12 mouse cellular contexts compared by ENCODE assay signal in genomic region chr6:84593693-84594092, GRCm38 (mm10). TPM values are rescaled to one million over a fixed set of nuclear protein-coding genes. Genes with fewer than 3 reads are reported as not detected.
DNase-seq lines count a peak whose midpoint lies in the region; ATAC-seq lines count a peak whose summit lies in the region.
"Had no signal": no experiment of that assay in that cellular context is flagged by ENCODE, and none has a peak within 500 bp of the region (broad histone marks: within the 10 kb centered on the region; RNA-seq: fewer than 3 reads in every experiment).

TSS of gene Cyp26b1 (minus strand) at chr6:84593908.

- 0 out of 2 replicates have a peak within 1 kb of the TSS, but pooled peaks have one; percentile 7 for H3K4me2 ChIP-seq in heart, embryonic 11.5 days
- peak within 1 kb of the TSS; percentile 11; the same call in 1 of the 2 replicates for H3K4me2 ChIP-seq in hindbrain, embryonic 16.5 days (ENCODE audit: low read length)
- no peak within 1 kb of the TSS for H3K4me2 ChIP-seq in neural tube, embryonic 15.5 days
- H3K4me2 ChIP-seq: liver, embryonic 13.5 days had no signal

- peaks cover 21% of the 10 kb centered on the region for H3K27me3 ChIP-seq in heart, embryonic 11.5 days (ENCODE audit: control insufficient read depth, insufficient read depth, low read length)
- peaks cover 10% of the 10 kb centered on the region for H3K27me3 ChIP-seq in hindbrain, embryonic 16.5 days (replicated peaks; ENCODE audit: control insufficient read depth, insufficient read depth, low read length)
- H3K27me3 ChIP-seq in neural tube, embryonic 15.5 days (replicated peaks) = peaks cover 32% of the 10 kb centered on the region

- no peak within 1 kb of the TSS for H3K27ac ChIP-seq in heart, embryonic 11.5 days (ENCODE audit: low read depth, low read length)
- H3K27ac ChIP-seq in hindbrain, embryonic 16.5 days (ENCODE audit: low read depth, low read length) = no peak within 1 kb of the TSS; the same call in 1 of the 2 replicates
- no peak within 1 kb of the TSS for H3K27ac ChIP-seq in neural tube, embryonic 15.5 days (replicated peaks)
- H3K27ac ChIP-seq: gastrocnemius, adult 2 months; liver, embryonic 13.5 days had no signal

- no peaks in the 10 kb centered on the region for H3K9me3 ChIP-seq in heart, embryonic 11.5 days (replicated peaks; ENCODE audit: control insufficient read depth, low read length)
- no peaks in the 10 kb centered on the region for H3K9me3 ChIP-seq in hindbrain, embryonic 16.5 days (ENCODE audit: control insufficient read depth, low read length)
- H3K9me3 ChIP-seq in neural tube, embryonic 15.5 days (replicated peaks) = no peaks in the 10 kb centered on the region
- H3K9me3 ChIP-seq: liver, embryonic 13.5 days had no signal

- DNase-seq in heart, postnatal 25 days (ENCODE audit: low spot score) = no peak
- DNase-seq in spleen, postnatal 4 days (ENCODE audit: low spot score in 2 of 2) = peak; percentile 10 to 55
- DNase-seq in spleen, postnatal 36 days (ENCODE audit: low spot score in 2 of 2) = no peak
- DNase-seq in ovary, postnatal 10 days (ENCODE audit: low spot score) = no peak
- no peak for DNase-seq in kidney, adult 9 months
- DNase-seq: gastrocnemius, adult 2 months; liver, embryonic 13.5 days; thymus, postnatal 25 days had no signal

- intact Hi-C loops in heart, postnatal 25 days (cut with DNase I) = loop anchor here (5.0 kb wide), 3 partner anchors 39 to 319 kb away; no protein-coding TSS in a partner anchor

- H3K4me3 ChIP-seq in heart, embryonic 11.5 days (ENCODE audit: low read depth, low read length) = no peak within 1 kb of the TSS
- peak within 1 kb of the TSS; percentile 29 for H3K4me3 ChIP-seq in hindbrain, embryonic 16.5 days (ENCODE audit: low read length)
- no peak within 1 kb of the TSS for H3K4me3 ChIP-seq in neural tube, embryonic 15.5 days (replicated peaks)
- H3K4me3 ChIP-seq: gastrocnemius, adult 2 months; liver, embryonic 13.5 days had no signal

- WGBS in heart, embryonic 11.5 days (ENCODE audit: insufficient replicate concordance) = 85% methylated on average over 10 of the region's 10 CpGs
- 61% methylated on average over 10 of the region's 10 CpGs for WGBS in hindbrain, embryonic 16.5 days
- 71% methylated on average over 10 of the region's 10 CpGs for WGBS in neural tube, embryonic 15.5 days

- H3K36me3 ChIP-seq in heart, embryonic 11.5 days (ENCODE audit: control insufficient read depth, insufficient read depth, low read length) = no peaks in the 10 kb centered on the region
- no peaks in the 10 kb centered on the region for H3K36me3 ChIP-seq in hindbrain, embryonic 16.5 days (ENCODE audit: control insufficient read depth, insufficient read depth, low read length)
- H3K36me3 ChIP-seq in neural tube, embryonic 15.5 days = no peaks in the 10 kb centered on the region
- H3K36me3 ChIP-seq: liver, embryonic 13.5 days had no signal

- peaks cover 13% of the 10 kb centered on the region; the same call in 1 of the 2 replicates for H3K4me1 ChIP-seq in heart, embryonic 11.5 days (ENCODE audit: control insufficient read depth, insufficient read depth, low read length)
- peaks cover 15% of the 10 kb centered on the region for H3K4me1 ChIP-seq in hindbrain, embryonic 16.5 days (ENCODE audit: control insufficient read depth, insufficient read depth, low read depth, low read length)
- peaks cover 16% of the 10 kb centered on the region for H3K4me1 ChIP-seq in neural tube, embryonic 15.5 days

- H3K9ac ChIP-seq in heart, embryonic 11.5 days (ENCODE audit: low read depth, low read length) = no peak within 1 kb of the TSS; the same call in 1 of the 2 replicates
- peak within 1 kb of the TSS; percentile 20; the same call in 1 of the 2 replicates for H3K9ac ChIP-seq in hindbrain, embryonic 16.5 days (ENCODE audit: low read depth, low read length)
- no peak within 1 kb of the TSS for H3K9ac ChIP-seq in neural tube, embryonic 15.5 days (replicated peaks)
- H3K9ac ChIP-seq: liver, embryonic 13.5 days had no signal

- no peak for ATAC-seq in heart, embryonic 11.5 days (replicated peaks; ENCODE audit: insufficient number of reproducible peaks, low FRiP score, low TSS enrichment)
- peak; percentile 49 for ATAC-seq in hindbrain, embryonic 16.5 days
- no peak for ATAC-seq in neural tube, embryonic 15.5 days (ENCODE audit: low FRiP score)
- ATAC-seq: activated CD4-positive, CD25-positive, alpha-beta regulatory T cell, adult 4 months had no signal

RNA-seq across cellular contexts. Expression of gene Cyp26b1, which starts in this region (rescaled TPM):
- polyA plus RNA-seq in heart, embryonic 11.5 days (2014; fragmentation: Nextera tagmentation; extraction: Ambion mirVana) = 1.3 and 1.7 TPM in 2 replicates
- total RNA-seq in heart, postnatal 25 days (2021) = 10 to 100 TPM in 1 of 2 experiments, 1 to 10 TPM in 1; 2.4 to 23.4 TPM
- 37.4 and 48.4 TPM in 2 replicates for polyA plus RNA-seq in hindbrain, embryonic 16.5 days (2015; fragmentation: Nextera tagmentation; extraction: Ambion mirVana)
- 10.2 and 11.6 TPM in 2 replicates for polyA plus RNA-seq in neural tube, embryonic 15.5 days (2015; fragmentation: Nextera tagmentation; extraction: Ambion mirVana)

Comparison
In these comparisons a context has a peak if more than half of its experiments do, and no peak if none do; other contexts are left out.
1. DNase-seq: peak in spleen, postnatal 4 days (2 of 2); none in heart, postnatal 25 days (single experiment), spleen, postnatal 36 days (0 of 2), ovary, postnatal 10 days (single experiment) and kidney, adult 9 months (single experiment).